Mouse (Mus musculus): ENCODE measurements around the gene Phyh. TPM values are rescaled to one million over a fixed set of nuclear protein-coding genes. Genes with fewer than 3 reads are reported as not detected.
A peak's percentile ranks its signal among the peaks of the same experiment; 100 is the strongest.
"Not testable (repeated sequence)": the region's sequence is repeated elsewhere in the genome, so short reads cannot be mapped to it uniquely, and the experiment has no call there.

Phyh gene
- total RNA-seq, 2 experiments from 2014 or later = 342 to 407 TPM

DNA sequence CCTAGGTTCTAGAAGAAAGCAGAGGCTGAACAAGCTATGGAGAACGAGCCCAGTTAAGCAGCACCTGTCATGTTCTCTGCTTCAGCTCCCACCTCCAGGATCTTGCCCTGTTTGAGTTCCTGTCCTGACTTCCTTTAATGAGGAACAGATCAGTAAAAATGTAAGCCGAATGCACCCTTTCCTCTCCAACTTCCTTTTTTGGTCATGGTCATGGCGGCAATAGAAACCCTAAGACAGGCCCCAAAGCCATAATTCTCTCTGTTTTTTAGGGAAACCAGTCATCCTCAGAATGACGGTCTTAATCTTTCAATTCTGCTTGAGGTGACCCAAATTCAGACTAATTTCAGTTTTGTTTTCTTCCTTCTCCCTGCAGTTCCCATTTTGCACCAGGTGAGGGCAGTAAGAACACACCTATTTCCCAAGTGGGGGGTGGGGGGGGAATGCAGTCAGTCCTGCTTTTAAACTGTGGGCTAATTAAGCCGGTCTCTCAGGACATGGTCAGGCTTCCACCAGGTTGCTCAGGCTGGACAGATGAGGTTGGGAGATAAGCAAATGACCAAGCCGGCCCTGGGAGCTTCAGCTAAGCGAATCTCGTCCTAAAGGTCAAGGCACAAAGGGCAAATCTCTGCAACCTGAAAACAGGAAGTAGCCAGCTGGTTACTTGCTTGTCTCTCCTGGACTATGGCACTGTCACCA, 1.3 kb upstream of the Phyh start:
- DNase-seq = peak; percentile 63

DNA sequence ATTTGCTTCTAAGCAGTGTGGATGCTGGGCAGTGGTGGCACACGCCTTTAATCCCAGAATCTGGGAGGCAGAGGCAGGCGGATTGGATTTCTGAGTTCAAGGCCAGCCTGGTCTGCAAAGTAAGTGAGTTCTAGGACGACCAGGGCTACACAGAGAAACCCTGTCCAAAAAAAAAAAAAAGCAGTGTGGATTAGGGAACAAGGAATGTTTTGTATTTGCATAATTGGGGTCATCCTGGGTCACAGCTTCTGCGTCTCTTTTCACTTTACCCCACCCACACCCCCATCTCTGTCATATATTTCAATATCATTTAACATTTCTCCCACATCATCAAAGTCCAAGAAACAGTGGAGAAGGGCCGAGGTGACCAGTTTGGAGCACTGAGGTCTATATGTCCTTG, 2.2 kb downstream of the Phyh start:
- DNase-seq = no peak

DNA sequence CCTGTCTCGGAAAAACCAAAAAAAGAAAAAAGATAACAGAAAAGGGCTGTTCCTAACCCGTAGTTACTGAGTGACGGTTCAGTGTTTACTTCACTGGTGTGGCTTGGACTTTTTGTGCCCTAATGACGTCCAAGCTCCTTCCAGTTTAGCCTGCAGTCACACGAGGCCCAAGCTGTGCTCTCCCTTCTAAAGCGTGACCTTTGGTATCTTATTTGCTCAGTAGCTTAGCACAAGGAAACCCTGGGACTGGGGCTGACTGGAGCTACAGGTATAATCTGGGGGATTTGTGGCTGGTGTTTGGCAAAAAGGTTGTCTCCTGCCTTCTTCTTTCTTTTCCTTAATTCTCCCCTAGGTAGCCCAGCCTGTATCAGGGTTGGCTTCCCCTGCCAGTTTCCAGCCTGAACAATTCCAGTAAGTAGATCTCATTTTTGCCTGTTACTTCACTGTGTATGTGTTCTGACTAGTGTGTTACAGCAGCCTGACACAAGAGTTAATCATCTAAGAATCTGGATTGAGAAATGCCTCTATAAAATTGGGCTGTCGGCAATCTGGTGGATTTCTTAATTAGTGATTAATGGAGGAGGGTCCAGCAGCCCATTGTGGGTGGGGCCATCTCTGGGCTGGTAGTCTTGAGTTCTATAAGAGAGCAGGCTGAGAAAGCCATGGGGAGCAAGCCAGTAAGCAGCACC, 3.8 kb downstream of the Phyh start:
- DNase-seq = no peak

DNA sequence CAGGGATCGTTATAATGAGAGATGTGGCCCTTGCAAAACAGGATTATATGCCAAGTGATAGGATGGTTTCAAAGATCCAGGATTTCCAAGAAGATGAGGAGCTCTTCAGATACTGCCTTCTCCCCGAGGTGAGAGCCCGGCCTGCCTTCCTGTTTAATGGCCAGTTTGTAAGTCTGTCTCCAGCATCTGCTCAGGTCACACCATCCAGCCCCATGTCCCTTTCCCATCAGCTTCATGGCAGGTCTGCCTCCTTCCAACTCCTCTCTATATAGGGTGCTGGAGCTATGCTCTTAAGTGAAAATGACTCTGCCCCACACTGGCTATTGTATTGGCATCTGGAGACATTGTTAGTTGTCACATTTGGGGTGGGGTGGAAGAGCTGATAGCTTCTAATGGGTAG, 8.6 kb downstream of the Phyh start:
- DNase-seq = no peak

DNA sequence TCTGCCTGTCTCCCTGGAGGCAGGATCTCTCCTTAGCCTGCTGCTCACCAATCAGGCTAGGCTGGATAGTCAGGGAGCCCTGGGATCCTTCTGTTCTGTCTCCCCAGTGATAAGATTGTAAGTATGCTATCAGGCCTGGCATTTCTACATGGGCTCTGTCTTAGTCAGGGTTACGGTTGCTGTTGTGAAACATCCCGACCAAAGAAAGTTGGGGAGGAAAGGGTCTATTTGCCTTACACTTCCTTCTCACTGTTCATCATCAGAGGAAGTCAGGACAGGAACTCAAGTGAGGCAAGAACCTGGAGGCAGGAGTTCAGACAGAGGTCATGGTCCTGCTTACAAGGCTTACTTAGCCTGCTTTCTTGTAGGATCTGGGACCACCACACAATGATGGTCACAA, 10.4 kb downstream of the Phyh start:
- DNase-seq = no peak

DNA sequence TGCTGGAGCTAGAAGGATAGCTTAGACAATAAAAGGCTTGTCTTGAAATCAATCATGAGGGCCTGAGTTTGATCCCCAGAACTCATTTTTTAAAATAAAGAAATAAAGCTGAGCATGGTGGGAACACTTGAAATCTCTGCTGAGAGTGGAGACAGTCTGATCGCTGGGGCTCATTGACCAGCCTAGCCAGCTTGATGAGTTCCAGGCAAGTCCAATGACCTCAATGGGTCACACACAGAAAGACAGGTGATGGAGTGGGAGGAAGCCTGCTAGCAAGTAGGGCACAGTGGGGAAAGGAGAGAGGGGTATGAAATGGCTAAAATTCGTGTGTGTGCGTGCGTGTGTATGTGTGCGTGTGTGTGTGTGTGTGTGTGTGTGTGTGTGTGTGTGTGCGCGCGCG, 15.7 kb downstream of the Phyh start:
- DNase-seq = no peak

DNA sequence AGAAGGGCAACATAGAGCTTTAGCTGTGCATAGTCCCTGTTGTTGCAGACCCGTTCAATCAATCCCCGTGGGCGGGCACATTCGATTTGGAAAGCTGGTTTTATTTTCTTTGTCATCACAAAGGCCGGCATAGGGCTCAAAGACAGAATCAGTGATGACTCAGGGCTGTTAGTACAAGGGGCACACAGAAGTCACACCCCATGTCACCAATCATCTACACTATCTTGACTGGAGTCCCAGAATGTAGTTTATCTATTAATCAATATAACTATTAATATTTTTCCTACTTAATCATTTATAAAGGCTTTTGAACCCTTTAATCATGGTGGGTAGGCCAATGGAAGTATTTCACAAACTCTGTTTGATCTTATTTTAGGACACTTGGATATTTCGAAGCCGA, 19.1 kb downstream of the Phyh start:
- DNase-seq = no peak

DNA sequence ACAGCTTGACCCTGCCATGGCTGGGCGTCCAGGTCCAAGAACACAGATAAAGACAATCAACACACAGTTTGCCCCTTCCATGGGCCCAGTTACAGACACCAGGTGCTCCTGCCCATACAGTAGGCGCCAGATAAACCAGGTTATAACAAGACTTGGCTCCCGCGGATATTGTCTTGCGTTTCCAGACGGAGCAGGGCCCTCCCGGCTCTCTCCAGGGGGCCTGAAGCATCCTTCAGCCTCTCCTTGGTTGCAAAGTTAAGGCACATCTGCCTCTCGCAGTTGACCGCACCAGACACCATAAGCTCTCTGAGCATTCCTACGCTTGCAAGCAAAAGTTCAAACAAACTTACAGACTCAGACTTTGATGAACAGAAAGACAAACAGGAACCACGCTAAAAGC, 22.0 kb downstream of the Phyh start:
- no peak for DNase-seq

DNA sequence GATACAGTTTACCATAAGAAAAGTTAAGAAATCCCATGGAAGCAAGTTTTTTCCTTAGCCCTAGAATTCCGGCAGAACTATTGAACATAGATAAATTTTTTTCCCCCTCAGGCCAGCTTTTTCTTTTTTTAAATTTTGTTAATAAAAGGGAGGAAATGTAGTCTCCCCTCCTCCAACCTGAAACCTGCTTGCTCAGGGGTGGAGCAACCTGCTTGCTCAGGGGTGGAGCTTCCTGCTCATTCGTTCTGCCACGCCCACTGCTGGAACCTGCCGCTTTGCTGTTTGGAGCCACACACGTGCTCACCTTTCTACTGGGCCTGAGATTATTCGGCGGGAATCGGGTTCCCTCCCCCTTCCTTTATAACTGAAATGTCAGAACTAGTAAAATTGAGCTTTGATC, 30.9 kb downstream of the Phyh start:
- DNase-seq = not testable (repeated sequence)

DNA sequence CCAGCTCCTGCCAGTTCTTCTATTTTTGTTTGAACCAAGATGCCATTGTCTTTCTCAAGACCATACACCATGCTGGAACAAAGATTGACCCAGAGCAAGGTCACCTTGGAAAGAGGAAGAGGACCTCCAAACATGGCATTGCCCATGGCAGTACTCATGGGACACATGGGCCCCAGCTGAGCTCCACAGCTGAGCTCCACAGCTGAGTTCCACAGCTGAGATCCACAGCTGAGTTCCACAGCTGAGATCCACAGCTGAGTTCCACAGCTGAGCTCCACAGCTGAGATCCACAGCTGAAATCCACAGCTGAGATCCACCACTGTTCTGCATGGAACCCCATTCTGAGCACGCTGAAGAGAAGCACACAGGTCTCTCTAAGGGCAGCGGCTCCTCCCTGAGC, 32.2 kb downstream of the Phyh start:
- no peak for DNase-seq

DNA sequence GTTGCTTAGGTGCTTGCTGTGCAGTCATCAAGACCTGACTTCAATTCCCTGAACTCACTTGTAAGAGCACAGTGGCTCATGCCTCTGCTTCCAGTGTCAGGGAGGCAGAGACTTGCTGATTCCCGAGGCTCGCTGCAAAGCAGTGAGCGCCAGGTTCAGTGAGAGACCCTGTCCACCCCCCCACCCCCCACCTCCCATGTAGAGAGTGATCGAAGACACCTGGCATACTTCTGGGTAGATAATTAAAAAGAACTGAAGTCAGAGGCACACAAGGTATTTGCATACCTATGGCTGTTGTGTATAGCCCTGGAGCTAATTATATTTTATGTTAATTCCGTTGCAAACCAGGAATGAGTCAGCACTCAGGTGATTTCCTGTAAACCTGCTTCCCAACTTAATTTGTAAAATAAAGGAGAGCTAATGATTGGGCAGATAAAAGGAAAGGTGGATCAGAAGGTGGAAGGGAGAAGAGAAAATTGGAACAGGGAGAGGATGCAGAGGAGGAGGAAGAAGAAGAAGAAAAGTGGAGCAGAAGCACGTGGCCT, 35.5 kb downstream of the Phyh start:
- DNase-seq = no peak

DNA sequence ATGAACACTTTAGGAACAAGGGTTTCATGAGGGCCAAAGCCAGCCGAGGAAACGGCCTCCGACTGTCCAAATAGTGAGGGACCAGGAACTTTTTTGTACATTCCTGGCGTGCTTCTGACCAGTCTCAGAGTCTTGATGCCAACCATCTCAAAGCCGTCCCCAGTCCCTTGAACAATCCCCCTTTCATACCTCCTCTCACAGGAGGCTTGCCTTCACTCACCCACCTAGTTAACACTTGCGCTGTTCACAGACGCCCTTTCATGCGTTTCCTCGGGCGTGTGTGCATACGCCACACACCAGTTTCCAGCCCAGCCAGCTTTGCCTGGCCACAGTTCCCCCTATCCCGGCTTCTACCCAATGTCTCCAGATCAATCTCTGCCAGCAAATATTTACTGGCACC, 39.2 kb downstream of the Phyh start:
- DNase-seq = no peak

DNA sequence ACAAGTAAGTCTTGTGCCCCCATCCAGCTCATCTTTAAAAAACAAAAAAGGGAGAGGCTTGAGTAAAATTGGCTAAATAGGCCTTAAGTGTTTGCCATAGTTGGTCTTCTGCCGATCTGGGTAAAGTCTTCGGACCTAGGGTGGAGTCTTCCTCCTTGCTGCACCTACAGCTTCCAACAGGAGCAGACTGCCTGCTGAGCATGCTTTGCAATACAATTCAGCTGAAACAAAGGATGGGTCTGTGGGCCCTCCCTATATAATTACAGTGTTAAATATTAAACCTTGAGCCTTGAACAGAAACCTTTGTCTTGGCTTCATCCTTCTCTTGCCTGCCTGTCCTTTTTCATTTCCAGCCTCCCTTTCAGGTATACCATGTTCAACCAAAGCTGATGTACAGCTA, 49.0 kb downstream of the Phyh start:
- no peak for DNase-seq

DNA sequence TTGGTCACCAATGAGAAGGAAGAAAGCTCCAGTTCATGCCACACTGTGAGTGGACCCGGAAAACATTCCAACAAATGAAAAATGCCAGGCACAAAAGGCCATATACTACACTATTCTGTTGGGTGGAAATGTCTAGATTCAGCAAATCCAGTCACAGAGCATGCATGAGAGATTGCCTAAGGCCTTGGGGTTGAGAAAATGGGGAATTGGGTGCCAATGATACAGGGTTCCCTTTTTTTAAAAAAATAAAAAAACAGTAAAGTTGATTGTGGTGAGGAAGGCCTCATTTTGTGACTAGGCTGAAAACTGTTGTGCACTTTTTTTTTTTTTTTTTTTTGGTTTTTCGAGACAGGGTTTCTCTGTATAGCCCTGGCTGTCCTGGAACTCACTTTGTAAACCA, 50.3 kb downstream of the Phyh start:
- DNase-seq = no peak

DNA sequence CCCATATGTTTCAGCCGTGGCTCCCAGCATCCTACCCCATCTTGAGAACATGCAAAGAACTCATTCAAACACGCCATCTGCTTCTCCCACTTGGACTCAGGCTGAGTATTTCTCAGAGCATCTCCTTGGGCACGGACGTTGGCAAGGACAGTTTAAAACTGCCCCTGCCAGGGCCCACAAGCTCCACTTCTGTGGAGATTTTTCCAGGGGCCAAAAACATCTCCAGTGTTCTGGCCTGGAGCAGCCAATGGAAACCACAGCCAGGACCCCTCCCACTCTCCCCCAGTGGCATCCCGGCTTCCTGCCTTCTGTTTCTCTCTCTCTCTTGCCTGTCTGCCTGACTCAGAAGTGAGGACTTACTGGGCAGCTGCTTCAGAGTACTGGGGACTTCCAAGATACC, 57.0 kb downstream of the Phyh start, which contains the start of gene Ucma:
TSS of gene Ucma (plus strand) at position 316 of the 400 bp plus-strand sequence.
- no peak for DNase-seq

DNA sequence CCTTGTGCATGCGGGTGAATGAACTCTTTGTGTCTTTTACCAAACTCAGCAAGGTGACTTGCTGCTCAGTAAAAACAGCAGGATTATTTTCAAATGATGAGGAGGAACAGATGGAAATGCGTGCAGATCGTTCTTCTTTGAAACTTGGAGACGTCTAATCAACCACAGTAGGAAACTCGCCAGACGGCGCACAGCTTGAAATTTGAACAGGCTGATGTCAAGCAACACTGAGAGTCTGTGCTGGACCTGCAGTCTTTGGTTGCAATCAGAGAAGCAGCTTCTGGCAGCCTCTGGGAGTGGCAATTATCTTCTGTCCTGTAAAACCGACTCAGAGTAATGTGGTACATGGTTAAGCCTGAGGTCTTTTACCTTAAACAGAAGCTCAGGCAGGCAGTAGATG, 59.3 kb downstream of the Phyh start:
- DNase-seq = no peak

DNA sequence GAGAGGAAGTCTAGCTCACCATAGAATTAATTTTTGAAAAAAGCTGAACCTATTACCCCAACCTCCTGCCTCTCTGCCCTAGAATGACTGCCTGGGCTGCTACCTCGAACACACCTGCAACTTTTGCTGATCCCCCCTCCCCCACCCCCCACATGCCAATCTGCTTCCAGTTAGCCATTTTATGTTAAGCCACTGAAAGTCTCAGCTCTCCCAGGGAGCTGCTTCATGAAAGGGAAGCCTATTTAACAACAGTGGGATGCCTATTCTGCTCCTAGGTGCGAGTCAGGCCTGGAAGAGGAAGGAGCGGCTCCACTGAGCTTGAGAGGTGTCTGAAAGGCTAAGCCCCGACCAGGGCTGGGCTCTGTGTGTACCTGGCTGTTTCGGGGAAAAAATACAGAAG, 65.2 kb downstream of the Phyh start:
- DNase-seq = no peak

DNA sequence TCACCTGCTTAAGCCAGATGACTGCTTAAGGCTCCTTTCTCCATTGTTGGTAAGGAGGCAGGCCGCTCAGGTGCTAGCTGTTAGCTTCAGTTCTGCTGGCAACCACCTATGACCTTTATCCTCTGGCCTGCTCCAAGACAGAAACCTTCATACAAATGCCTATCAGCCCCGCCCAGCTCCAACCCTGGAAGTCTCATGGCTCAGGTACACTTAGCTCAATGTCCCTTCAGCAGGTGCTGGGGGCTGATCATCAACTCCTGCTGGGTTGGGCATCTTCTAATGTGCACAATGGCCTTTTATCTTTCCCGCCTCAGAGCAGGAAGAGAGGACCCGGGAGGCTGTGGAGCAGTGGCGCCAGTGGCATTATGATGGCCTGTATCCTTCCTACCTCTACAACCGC, 66.2 kb downstream of the Phyh start:
- no peak for DNase-seq

DNA sequence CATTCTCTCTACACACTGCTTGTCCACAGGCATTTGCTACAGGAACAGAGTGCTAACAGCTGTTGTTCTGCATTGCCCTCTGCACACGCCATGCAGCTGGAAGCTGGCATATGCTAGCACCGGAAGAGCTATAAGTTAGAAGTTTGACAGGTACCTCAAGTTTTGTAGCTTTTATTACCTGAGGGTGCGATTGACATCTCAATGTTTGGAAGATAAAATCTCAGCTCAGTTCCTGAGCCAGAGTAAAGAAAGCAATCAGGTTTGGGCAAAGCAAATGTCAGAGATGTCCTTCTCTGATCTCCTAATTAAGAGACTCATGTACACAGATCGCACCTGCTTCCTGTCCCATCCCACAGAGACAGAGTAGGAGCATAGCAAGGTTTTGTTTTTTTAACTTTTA, 68.0 kb downstream of the Phyh start:
- DNase-seq = no peak

DNA sequence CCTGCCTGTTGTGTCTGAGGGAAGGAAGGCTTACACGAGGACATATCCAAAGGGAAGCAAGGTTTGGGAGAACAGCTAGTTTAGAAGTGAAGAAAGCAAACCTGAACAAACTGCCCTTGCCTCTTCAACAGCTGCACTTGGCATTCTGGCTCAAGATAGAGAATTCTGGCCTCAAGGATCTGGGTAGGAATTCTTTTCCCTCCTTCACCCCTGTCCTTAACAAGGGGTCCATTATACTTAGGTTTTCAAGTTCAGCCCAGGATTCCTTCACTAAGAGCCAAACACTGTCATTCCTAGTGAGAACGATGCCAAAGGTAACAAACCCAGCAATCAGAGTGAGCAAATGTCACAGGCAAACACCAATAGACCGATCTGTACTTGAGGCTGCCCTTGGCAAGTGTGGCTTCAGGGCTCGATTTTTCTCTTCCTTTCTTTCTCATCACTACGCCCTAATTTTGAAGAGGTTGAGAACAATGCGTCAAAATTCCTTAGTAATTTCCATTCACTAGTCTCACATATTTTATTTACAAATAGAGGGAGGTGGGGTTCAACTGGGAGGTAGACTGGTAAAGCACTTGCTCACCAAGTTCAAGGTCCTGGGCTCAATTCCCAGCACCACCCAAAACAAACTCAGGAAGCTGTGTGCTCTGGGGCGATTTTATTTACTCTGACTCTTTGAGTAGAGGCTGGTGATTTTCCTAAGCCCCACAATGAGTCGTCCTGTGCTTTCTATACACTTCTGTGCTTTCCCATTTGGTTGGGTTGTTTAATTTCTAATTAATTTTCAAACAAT, 68.8 kb downstream of the Phyh start:
- no peak for DNase-seq
